Comparison of ENCODE assay signal across 9 mouse cellular contexts in the genomic region with DNA sequence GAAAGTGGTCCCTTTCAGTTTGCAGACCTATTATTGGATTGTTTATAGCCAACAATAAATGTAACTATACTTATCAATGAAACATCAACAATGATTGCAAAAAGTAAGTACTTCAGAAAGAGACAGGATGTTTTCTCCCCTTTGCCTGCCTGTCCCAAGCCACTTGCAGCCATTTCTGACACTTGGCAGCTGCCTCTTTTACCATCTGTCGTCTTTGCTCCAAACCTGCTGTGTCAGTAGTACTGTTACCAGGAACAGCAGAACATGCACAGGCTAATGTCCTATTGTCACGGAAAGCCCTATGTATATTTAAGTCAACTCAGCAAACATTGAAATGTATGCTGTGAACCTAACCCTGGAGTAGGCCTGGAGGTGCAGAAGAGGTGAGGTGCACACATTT.
DNase-seq lines count a peak whose midpoint lies in the region; ATAC-seq and TF ChIP-seq lines count a peak whose summit lies in the region.
"Had no signal": no experiment of that assay in that cellular context is flagged by ENCODE, and none has a peak within 500 bp of the region (broad histone marks: within the 10 kb centered on the region; RNA-seq: fewer than 3 reads in every experiment).

No protein-coding gene starts in this region.

- no peak for ATAC-seq in forebrain, embryonic 14.5 days
- ATAC-seq in forebrain, embryonic 16.5 days, result no peak
- ATAC-seq in lung, embryonic 14.5 days (ENCODE audit: insufficient read depth), result no peak

- no peak overlapping the region for H3K27ac ChIP-seq in forebrain, embryonic 14.5 days (ENCODE audit: low read depth, low read length)
- no peak overlapping the region for H3K27ac ChIP-seq in forebrain, embryonic 16.5 days (ENCODE audit: low read length)
- no peak overlapping the region for H3K27ac ChIP-seq in lung, embryonic 14.5 days (ENCODE audit: low read depth)

- H3K9ac ChIP-seq in forebrain, embryonic 14.5 days (ENCODE audit: low read length), result no peak overlapping the region
- H3K9ac ChIP-seq in forebrain, embryonic 16.5 days (replicated peaks; ENCODE audit: low read depth, low read length), result no peak overlapping the region
- no peak overlapping the region for H3K9ac ChIP-seq in lung, embryonic 14.5 days

- no peak overlapping the region for H3K4me3 ChIP-seq in forebrain, embryonic 14.5 days (ENCODE audit: low read depth, low read length)
- no peak overlapping the region for H3K4me3 ChIP-seq in forebrain, embryonic 16.5 days (replicated peaks; ENCODE audit: low read length)
- no peak overlapping the region for H3K4me3 ChIP-seq in lung, embryonic 14.5 days (ENCODE audit: low read depth, low read length)
- H3K4me3 ChIP-seq in lung, adult 2 months (replicated peaks; ENCODE audit: extremely low read depth, low read depth, low read length), result no peak overlapping the region
- no peak overlapping the region for H3K4me3 ChIP-seq in myocyte

- TF ChIP-seq POLR2A in lung, adult 2 months (IDR thresholded peaks at IDR 0.05; ENCODE audit: borderline replicate concordance, extremely low read depth, low read depth, low read length), result no peak
- TF ChIP-seq POLR2A in myocyte (IDR thresholded peaks at IDR 0.05; ENCODE audit: insufficient read length, low read depth), result no peak

- WGBS in forebrain, embryonic 14.5 days, result 71% methylated on average over 2 of the region's 2 CpGs
- WGBS in forebrain, embryonic 16.5 days, result 65% methylated on average over 2 of the region's 2 CpGs
- WGBS in lung, embryonic 14.5 days, result 39% methylated on average over 2 of the region's 2 CpGs
- 43% methylated on average over 2 of the region's 2 CpGs for WGBS in lung, adult 2 months

- H3ac ChIP-seq in myocyte (ENCODE audit: control insufficient read depth, insufficient read length), result no peak overlapping the region

- H3K9me3 ChIP-seq in forebrain, embryonic 14.5 days (replicated peaks; ENCODE audit: control insufficient read depth, low read length), result no peaks in the 10 kb centered on the region
- no peaks in the 10 kb centered on the region for H3K9me3 ChIP-seq in forebrain, embryonic 16.5 days (ENCODE audit: control insufficient read depth, low read length)
- no peaks in the 10 kb centered on the region for H3K9me3 ChIP-seq in lung, embryonic 14.5 days (ENCODE audit: low read depth, low read length)

- no peaks in the 10 kb centered on the region for H3K27me3 ChIP-seq in forebrain, embryonic 14.5 days (replicated peaks; ENCODE audit: control insufficient read depth, insufficient read depth, low read length)
- no peaks in the 10 kb centered on the region for H3K27me3 ChIP-seq in forebrain, embryonic 16.5 days (replicated peaks; ENCODE audit: control insufficient read depth, insufficient read depth, low read length)
- no peaks in the 10 kb centered on the region for H3K27me3 ChIP-seq in lung, embryonic 14.5 days (ENCODE audit: insufficient read depth, low read length)
- no peaks in the 10 kb centered on the region for H3K27me3 ChIP-seq in myocyte (ENCODE audit: control insufficient read depth, insufficient read depth, insufficient read length)

- no peaks in the 10 kb centered on the region for H3K79me2 ChIP-seq in myocyte (ENCODE audit: control insufficient read depth, insufficient read depth)

- H3K4me1 ChIP-seq in forebrain, embryonic 14.5 days (ENCODE audit: control insufficient read depth, insufficient read depth, low read length), result no peaks in the 10 kb centered on the region
- 0 out of 2 replicates have a peak, but pooled peaks cover 3% of the 10 kb centered on the region for H3K4me1 ChIP-seq in forebrain, embryonic 16.5 days (replicated peaks; ENCODE audit: control insufficient read depth, insufficient read depth, low read length)
- H3K4me1 ChIP-seq in lung, embryonic 14.5 days (ENCODE audit: insufficient read depth), result no peaks in the 10 kb centered on the region; the same call in 1 of the 2 replicates
- H3K4me1 ChIP-seq in lung, adult 2 months (ENCODE audit: control insufficient read depth, insufficient read depth, low read length), result peaks cover 10% of the 10 kb centered on the region

- no peaks in the 10 kb centered on the region for H3K36me3 ChIP-seq in forebrain, embryonic 14.5 days (ENCODE audit: control insufficient read depth, insufficient read depth, low read length)
- no peaks in the 10 kb centered on the region for H3K36me3 ChIP-seq in forebrain, embryonic 16.5 days (ENCODE audit: control insufficient read depth, insufficient read depth)
- H3K36me3 ChIP-seq in lung, embryonic 14.5 days (ENCODE audit: insufficient read depth), result no peaks in the 10 kb centered on the region
- H3K36me3 ChIP-seq in myocyte (ENCODE audit: control insufficient read depth, insufficient read depth), result no peaks in the 10 kb centered on the region

- DNase-seq in forebrain, embryonic 14.5 days (ENCODE audit: low spot score), result peak; percentile 7
- DNase-seq in lung, embryonic 14.5 days, result peak; percentile 38
- no peak for DNase-seq in lung, adult 2 months
- DNase-seq in cerebellum, postnatal 14 days, result peak; percentile 39 to 60
- DNase-seq in kidney, postnatal 10 days, result no peak
- no peak for DNase-seq in adrenal gland, adult (ENCODE audit: inconsistent age in 2 of 2, low spot score in 1 of 2)
- DNase-seq: thymus, postnatal 14 days had no signal

- TF ChIP-seq CTCF in lung, embryonic 14.5 days (IDR thresholded peaks at IDR 0.05; ENCODE audit: low read depth), result no peak
- no peak for TF ChIP-seq CTCF in lung, adult 2 months (IDR thresholded peaks at IDR 0.05; ENCODE audit: insufficient read depth, low read length)

- no peak overlapping the region for H3K4me2 ChIP-seq in forebrain, embryonic 14.5 days (ENCODE audit: low read length)
- no peak overlapping the region for H3K4me2 ChIP-seq in forebrain, embryonic 16.5 days (ENCODE audit: low read length)
- H3K4me2 ChIP-seq in lung, embryonic 14.5 days, result no peak overlapping the region
- no peak overlapping the region for H3K4me2 ChIP-seq in myocyte (ENCODE audit: low read depth)

TF ChIP-seq in myocyte, 11 proteins besides CTCF, POLR2A, EP300 and RAD21:
- TF ChIP-seq REST (IDR thresholded peaks at IDR 0.05; ENCODE audit: insufficient read depth, insufficient read length) (no peak), E2F4 (IDR thresholded peaks at IDR 0.05; ENCODE audit: insufficient read depth) (no peak), SRF (IDR thresholded peaks at IDR 0.05; ENCODE audit: control insufficient read depth, insufficient read length, low read depth) (no peak), POLR2AphosphoS2 (IDR thresholded peaks at IDR 0.05; ENCODE audit: insufficient read length, low read depth) (no peak), MAX (IDR thresholded peaks at IDR 0.05; ENCODE audit: low read depth) (no peak), MYOG (IDR thresholded peaks at IDR 0.05; ENCODE audit: control insufficient read depth in 1 of 3, insufficient read depth in 1 of 3, insufficient read length in 2 of 3, low read depth in 2 of 3) (no peak), TCF12 (IDR thresholded peaks at IDR 0.05; ENCODE audit: insufficient read depth, poor library complexity, severe bottlenecking) (no peak), MYOD1 (IDR thresholded peaks at IDR 0.05; ENCODE audit: control insufficient read depth in 1 of 3, insufficient read length in 2 of 3, low read depth in 2 of 3) (peak; percentile 46 to 59 (median 48))

Comparison
In these comparisons a context has a peak if more than half of its experiments do, and no peak if none do; other contexts are left out.
1. DNase-seq: peak in forebrain, embryonic 14.5 days (single experiment), lung, embryonic 14.5 days (single experiment) and cerebellum, postnatal 14 days (2 of 2); none in lung, adult 2 months (single experiment), kidney, postnatal 10 days (single experiment) and adrenal gland, adult (0 of 2).